Mouse (Mus musculus) brain, embryonic 14.5 days (tissue): ENCODE measurements around the gene Itga8.

Source experiments
- CTCF ChIP-seq: fragments of 200-500 bp; IDR thresholded peaks from 2 replicates; pipeline ENCODE4 v1.5.1; 2012; ENCODE audit warnings: inconsistent platforms, mild to moderate bottlenecking, moderate library complexity, borderline replicate concordance; ENCODE audit not compliant: insufficient read depth, insufficient read length; ENCODE audit errors: extremely low read depth
- POLR2A ChIP-seq: fragments of 200-500 bp; IDR thresholded peaks from 2 replicates; pipeline ENCODE4 v1.6.1; 2012; ENCODE audit warnings: mild to moderate bottlenecking, inconsistent platforms, borderline replicate concordance; ENCODE audit not compliant: poor library complexity, insufficient read depth, insufficient read length, severe bottlenecking; ENCODE audit errors: extremely low read depth

- no peak for TF ChIP-seq POLR2A
- TF ChIP-seq CTCF, result no peak
Measured at GRCm38 (mm10) chr2:12085492-12085891, 216.2 kb downstream of the Itga8 start.
